Mouse (Mus musculus): ENCODE results near the gene Gm37240.

Gene Gm37240

GRCm38 (mm10) chr3:84949387-84949786, 937.9 kb downstream of the Gm37240 start:
- DNase-seq (ENCODE audit: low spot score): no peak

- no peak for DNase-seq (ENCODE audit: low spot score)
These were observed 940.9 kb downstream of the Gm37240 start for GRCm38 (mm10) chr3:84946381-84946780.

- no peak for DNase-seq (ENCODE audit: low spot score)
These were observed 942.4 kb downstream of the Gm37240 start for GRCm38 (mm10) chr3:84944933-84945332.

- peak; percentile 62 for DNase-seq (ENCODE audit: low spot score)
These were observed 949.7 kb downstream of the Gm37240 start for GRCm38 (mm10) chr3:84937360-84938355.

GRCm38 (mm10) chr3:84936956-84937355, 950.4 kb downstream of the Gm37240 start:
- no peak for DNase-seq (ENCODE audit: low spot score)

- DNase-seq (ENCODE audit: low spot score): peak; percentile 28
These were observed 951.1 kb downstream of the Gm37240 start for GRCm38 (mm10) chr3:84936252-84936651.

- DNase-seq (ENCODE audit: low spot score): no peak
These were observed 951.6 kb downstream of the Gm37240 start for GRCm38 (mm10) chr3:84935729-84936128.

- no peak for DNase-seq (ENCODE audit: low spot score)
These were observed 956.6 kb downstream of the Gm37240 start for GRCm38 (mm10) chr3:84930683-84931082.

GRCm38 (mm10) chr3:84929171-84929570, 958.1 kb downstream of the Gm37240 start:
- no peak for DNase-seq (ENCODE audit: low spot score)

- DNase-seq (ENCODE audit: low spot score): no peak
These were observed 959.4 kb downstream of the Gm37240 start for GRCm38 (mm10) chr3:84927901-84928300.

GRCm38 (mm10) chr3:84927168-84927794, 960.0 kb downstream of the Gm37240 start:
- DNase-seq (ENCODE audit: low spot score): no peak

GRCm38 (mm10) chr3:84926140-84926539, 961.2 kb downstream of the Gm37240 start:
- no peak for DNase-seq (ENCODE audit: low spot score)

GRCm38 (mm10) chr3:84925229-84925628, 962.1 kb downstream of the Gm37240 start:
- DNase-seq (ENCODE audit: low spot score): no peak

- DNase-seq (ENCODE audit: low spot score): no peak
These were observed 963.6 kb downstream of the Gm37240 start for GRCm38 (mm10) chr3:84923670-84924069.

- no peak for DNase-seq (ENCODE audit: low spot score)
These were observed 964.1 kb downstream of the Gm37240 start for GRCm38 (mm10) chr3:84923256-84923655.

GRCm38 (mm10) chr3:84921704-84922420, 965.5 kb downstream of the Gm37240 start:
- DNase-seq (ENCODE audit: low spot score): peak; percentile 71

- no peak for DNase-seq (ENCODE audit: low spot score)
These were observed 969.2 kb downstream of the Gm37240 start for GRCm38 (mm10) chr3:84917903-84918679.

- no peak for DNase-seq (ENCODE audit: low spot score)
These were observed 973.0 kb downstream of the Gm37240 start for GRCm38 (mm10) chr3:84914284-84914683.

- peak; percentile 20 for DNase-seq (ENCODE audit: low spot score)
These were observed 980.8 kb downstream of the Gm37240 start for GRCm38 (mm10) chr3:84906528-84906927.

GRCm38 (mm10) chr3:84897952-84898351, 989.4 kb downstream of the Gm37240 start:
- DNase-seq (ENCODE audit: low spot score): no peak

- DNase-seq (ENCODE audit: low spot score): no peak
These were observed 996.3 kb downstream of the Gm37240 start for GRCm38 (mm10) chr3:84890983-84891382.

- DNase-seq (ENCODE audit: low spot score): peak; percentile 16
These were observed 997.7 kb downstream of the Gm37240 start for GRCm38 (mm10) chr3:84889648-84890047.

Data from MN1 (cell line).